Mouse (Mus musculus): ENCODE results near the gene Klhl42. TPM values are rescaled to one million over a fixed set of nuclear protein-coding genes. Genes with fewer than 3 reads are reported as not detected.

Gene Klhl42
- polyA plus RNA-seq, 1 experiment = not detected

DNA sequence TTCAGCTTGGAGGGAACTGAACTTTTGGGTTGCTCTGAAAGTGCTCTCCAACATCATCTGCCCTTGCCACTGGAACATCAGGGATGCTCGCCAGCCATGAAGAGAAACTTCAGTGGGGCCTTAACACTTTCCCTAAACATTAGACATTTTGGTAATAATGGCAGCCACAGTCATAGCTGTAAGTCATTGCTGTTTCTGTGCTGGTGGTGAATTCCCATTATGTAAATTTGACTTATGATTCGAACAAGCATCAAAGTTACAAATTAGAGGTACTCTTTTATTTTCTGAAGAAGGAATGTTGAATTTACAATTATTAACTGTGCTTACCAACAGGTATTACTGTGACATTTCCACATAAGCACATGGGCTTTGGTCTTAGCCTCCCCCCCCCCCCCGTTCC, 27.0 kb downstream of the Klhl42 start:
- peaks cover 8% of the 10 kb centered on the region for H3K4me1 ChIP-seq (ENCODE audit: control insufficient read depth, insufficient read depth, low read length)
- TF ChIP-seq CTCF (IDR thresholded peaks at IDR 0.05; ENCODE audit: insufficient read depth, low read depth, low read length) (no peak), POLR2A (IDR thresholded peaks at IDR 0.05; ENCODE audit: insufficient read depth, low read depth, low read length) (no peak)
- 96% methylated on average over 3 of the region's 3 CpGs for WGBS
- no peak overlapping the region for H3K27ac ChIP-seq (ENCODE audit: insufficient read depth, low read depth, low read length)
- H3K4me3 ChIP-seq (ENCODE audit: insufficient read depth, low read depth, low read length) = no peak overlapping the region

DNA sequence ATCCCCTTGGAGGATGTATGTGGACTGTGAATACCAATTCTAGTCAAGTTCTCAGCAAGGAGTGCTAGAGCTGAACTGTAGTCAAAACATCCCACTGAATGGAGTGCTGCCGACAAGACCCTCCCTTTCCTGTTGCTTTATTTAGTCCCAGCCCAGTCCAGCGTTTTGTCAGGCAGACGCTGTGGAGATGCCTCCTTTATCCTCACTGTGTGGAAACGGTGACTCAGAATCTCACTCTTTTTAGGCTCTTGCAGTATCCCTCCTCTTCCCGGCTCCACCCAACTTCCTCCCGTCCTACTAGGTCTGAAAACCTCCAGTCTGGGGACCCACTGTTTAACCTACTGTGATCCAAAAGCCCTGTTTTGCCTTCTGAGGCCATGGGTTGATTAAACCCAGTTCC, 30.1 kb downstream of the Klhl42 start:
- H3K27ac ChIP-seq (ENCODE audit: insufficient read depth, low read depth, low read length) = no peak overlapping the region
- no peak for TF ChIP-seq CTCF (IDR thresholded peaks at IDR 0.05; ENCODE audit: insufficient read depth, low read depth, low read length)
- TF ChIP-seq POLR2A (IDR thresholded peaks at IDR 0.05; ENCODE audit: insufficient read depth, low read depth, low read length) = no peak
- no peak overlapping the region for H3K4me3 ChIP-seq (ENCODE audit: insufficient read depth, low read depth, low read length)
- H3K4me1 ChIP-seq (ENCODE audit: control insufficient read depth, insufficient read depth, low read length) = peaks cover 8% of the 10 kb centered on the region
- 24% methylated on average over 6 of the region's 6 CpGs for WGBS

DNA sequence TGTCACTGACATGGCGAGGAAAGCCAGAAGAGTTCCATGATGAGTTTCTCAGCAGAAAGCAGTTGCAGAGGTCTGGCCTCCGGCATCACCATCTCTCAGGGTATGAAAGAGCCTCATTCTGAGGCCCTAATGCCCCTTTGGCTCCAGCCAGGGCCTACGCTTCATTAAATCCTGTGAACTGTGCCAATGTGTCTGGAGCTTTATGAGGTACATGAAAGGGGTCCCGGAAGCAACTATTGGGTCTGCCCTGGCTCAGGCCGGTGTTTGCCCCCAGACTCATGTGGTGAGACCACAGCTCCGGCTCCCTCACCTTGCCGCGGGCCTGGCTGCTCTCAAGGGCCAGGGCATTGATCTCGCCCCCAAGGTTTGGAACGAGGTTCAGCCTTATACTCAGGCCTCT, 36.1 kb downstream of the Klhl42 start:
- WGBS = 56% methylated on average over 10 of the region's 10 CpGs
- Histone ChIP-seq H3K4me3 (ENCODE audit: insufficient read depth, low read depth, low read length) (no peak overlapping the region), H3K4me1 (ENCODE audit: control insufficient read depth, insufficient read depth, low read length) (no peaks in the 10 kb centered on the region), H3K27ac (ENCODE audit: insufficient read depth, low read depth, low read length) (no peak overlapping the region)
- TF ChIP-seq POLR2A (IDR thresholded peaks at IDR 0.05; ENCODE audit: insufficient read depth, low read depth, low read length) = no peak
- no peak for TF ChIP-seq CTCF (IDR thresholded peaks at IDR 0.05; ENCODE audit: insufficient read depth, low read depth, low read length)

DNA sequence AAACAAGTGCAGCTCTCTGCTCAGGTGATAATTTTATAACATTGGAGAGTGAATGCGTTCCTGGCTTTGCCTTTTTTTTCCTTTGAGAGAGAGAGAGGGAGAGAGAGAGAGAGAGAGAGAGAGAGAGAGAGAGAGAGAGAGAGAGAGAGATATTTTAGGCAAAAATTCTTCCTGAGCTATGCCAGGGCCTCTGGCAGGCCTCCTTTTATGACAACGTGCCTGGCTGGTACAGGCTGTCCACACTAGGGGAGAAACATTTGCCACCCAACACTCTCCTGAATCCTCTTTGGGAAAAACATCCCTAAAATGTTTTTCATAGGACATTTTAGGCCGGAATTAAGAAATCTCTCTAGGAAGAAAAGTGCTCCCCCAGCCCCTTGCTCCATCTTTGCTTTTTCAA, 47.1 kb downstream of the Klhl42 start:
- Histone ChIP-seq H3K27ac (ENCODE audit: insufficient read depth, low read depth, low read length) (no peak overlapping the region), H3K4me3 (ENCODE audit: insufficient read depth, low read depth, low read length) (no peak overlapping the region), H3K4me1 (ENCODE audit: control insufficient read depth, insufficient read depth, low read length) (no peaks in the 10 kb centered on the region)
- WGBS = 86% methylated on average over 3 of the region's 3 CpGs
- TF ChIP-seq POLR2A (IDR thresholded peaks at IDR 0.05; ENCODE audit: insufficient read depth, low read depth, low read length) (no peak), CTCF (IDR thresholded peaks at IDR 0.05; ENCODE audit: insufficient read depth, low read depth, low read length) (no peak)

DNA sequence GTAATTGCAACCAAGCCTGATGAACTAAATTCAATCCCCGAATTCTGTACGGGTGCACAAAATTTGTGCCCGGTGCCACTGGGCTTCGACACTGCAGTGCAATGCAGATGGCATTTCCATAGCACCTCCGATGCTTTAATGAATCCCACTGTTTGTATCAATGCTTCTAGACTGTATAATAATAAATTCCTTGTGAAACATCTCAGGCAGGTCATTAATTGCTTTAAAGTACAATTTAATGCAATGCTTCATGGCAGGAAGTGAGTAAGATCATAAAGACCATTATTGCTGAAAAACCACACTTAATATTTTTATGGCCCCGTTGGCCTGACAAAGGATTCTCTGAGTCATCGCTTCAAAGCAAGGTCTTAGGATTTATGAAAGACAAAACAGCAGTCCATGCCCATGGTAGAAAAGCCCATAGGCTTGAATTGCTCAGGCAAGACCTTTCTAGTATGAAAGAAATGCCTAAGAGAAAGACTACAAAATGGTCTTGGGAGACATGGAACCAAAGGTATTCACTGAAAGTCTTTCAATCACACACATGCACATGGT, 49.5 kb downstream of the Klhl42 start:
- H3K4me3 ChIP-seq (ENCODE audit: insufficient read depth, low read depth, low read length) = no peak overlapping the region
- TF ChIP-seq POLR2A (IDR thresholded peaks at IDR 0.05; ENCODE audit: insufficient read depth, low read depth, low read length) (no peak), CTCF (IDR thresholded peaks at IDR 0.05; ENCODE audit: insufficient read depth, low read depth, low read length) (no peak)
- H3K4me1 ChIP-seq (ENCODE audit: control insufficient read depth, insufficient read depth, low read length) = no peaks in the 10 kb centered on the region
- H3K27ac ChIP-seq (ENCODE audit: insufficient read depth, low read depth, low read length) = no peak overlapping the region
- 94% methylated on average over 7 of the region's 7 CpGs for WGBS

DNA sequence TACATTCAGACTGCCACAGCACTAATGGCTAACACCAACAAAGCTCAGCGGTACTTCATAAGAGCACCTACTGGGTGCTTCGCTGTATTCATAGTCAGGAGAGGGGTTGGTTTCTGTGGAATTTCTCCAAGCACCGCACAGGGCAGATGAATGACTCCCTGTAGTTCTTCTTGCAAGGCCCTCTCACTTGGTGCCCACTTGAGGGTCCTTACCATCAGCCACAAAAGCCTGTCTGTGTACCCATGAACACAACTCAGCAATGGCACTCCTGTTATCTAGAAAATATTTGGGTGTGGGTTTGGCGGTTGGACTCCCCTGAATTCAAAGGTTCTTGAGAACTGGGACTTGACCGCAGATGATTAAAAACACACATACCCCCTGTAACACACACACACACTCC, 53.5 kb downstream of the Klhl42 start:
- Histone ChIP-seq H3K27ac (ENCODE audit: insufficient read depth, low read depth, low read length) (no peak overlapping the region), H3K4me3 (ENCODE audit: insufficient read depth, low read depth, low read length) (no peak overlapping the region), H3K4me1 (ENCODE audit: control insufficient read depth, insufficient read depth, low read length) (no peaks in the 10 kb centered on the region)
- 93% methylated on average over 5 of the region's 5 CpGs for WGBS
- TF ChIP-seq CTCF (IDR thresholded peaks at IDR 0.05; ENCODE audit: insufficient read depth, low read depth, low read length) = no peak

DNA sequence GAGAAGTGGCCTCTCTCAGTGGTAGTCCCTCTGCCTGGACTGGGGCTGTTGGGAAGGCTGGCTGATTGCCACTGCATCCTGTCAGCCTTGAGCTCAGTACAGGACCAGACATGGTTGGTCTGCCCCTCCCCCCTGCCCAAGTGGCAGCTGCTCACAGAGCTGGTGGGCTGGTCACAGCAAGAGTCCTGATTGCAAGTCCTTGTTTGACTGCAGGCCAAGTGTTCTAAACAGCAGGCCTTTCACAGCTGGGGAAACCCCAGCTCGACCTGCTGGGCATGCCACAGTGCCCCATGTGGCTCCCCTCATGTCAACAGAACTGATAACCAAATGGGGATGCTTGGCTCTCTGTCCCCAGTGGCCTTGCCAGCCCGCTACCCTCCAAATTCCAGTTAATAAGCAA, 54.1 kb downstream of the Klhl42 start:
- Histone ChIP-seq H3K27ac (ENCODE audit: insufficient read depth, low read depth, low read length) (no peak overlapping the region), H3K4me1 (ENCODE audit: control insufficient read depth, insufficient read depth, low read length) (no peaks in the 10 kb centered on the region), H3K4me3 (ENCODE audit: insufficient read depth, low read depth, low read length) (no peak overlapping the region)
- 34% methylated on average over 2 of the region's 2 CpGs for WGBS
- TF ChIP-seq CTCF (IDR thresholded peaks at IDR 0.05; ENCODE audit: insufficient read depth, low read depth, low read length) (no peak), POLR2A (IDR thresholded peaks at IDR 0.05; ENCODE audit: insufficient read depth, low read depth, low read length) (no peak)

DNA sequence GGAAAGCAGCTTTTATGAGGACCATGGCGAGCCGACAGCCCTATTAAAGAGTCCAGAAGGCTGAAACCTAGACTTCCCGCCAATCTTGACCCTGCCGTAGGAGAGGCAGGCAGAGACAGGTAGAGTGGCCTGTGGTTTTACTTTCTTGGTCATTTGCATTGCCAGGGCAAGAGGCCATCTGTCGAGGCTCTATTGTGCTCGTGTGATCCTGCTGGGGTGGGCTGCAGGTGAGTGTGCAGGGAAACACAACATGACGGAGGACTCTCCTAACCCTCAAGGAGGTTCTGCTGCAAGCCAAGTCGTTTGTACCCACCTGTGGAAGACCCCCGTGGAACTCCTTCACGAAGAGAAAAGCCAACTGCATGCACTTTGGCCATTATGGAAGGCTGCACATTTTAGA, 54.6 kb downstream of the Klhl42 start:
- WGBS = 52% methylated on average over 10 of the region's 10 CpGs
- Histone ChIP-seq H3K4me3 (ENCODE audit: insufficient read depth, low read depth, low read length) (no peak overlapping the region), H3K27ac (ENCODE audit: insufficient read depth, low read depth, low read length) (no peak overlapping the region), H3K4me1 (ENCODE audit: control insufficient read depth, insufficient read depth, low read length) (no peaks in the 10 kb centered on the region)
- TF ChIP-seq CTCF (IDR thresholded peaks at IDR 0.05; ENCODE audit: insufficient read depth, low read depth, low read length) = no peak
- TF ChIP-seq POLR2A (IDR thresholded peaks at IDR 0.05; ENCODE audit: insufficient read depth, low read depth, low read length) = no peak

DNA sequence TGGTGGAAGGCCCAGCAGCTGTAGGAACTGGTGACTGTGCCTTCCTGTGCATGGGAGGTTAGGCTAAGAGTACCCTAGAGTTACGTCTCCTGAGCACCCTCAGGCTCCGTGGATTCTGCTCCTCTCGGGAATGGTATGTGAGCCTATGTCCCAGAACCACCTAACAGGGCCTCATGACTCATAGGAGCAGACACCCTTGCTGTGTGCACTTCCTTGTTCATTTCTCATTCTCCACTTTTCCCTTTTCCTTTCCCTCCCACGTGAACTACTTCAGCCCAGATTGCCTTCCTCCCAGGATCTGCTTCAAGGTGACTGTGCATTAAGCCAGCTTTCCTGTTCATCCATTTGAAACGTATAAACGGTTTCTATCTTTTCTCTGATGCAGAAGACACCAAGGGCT, 59.9 kb downstream of the Klhl42 start:
- H3K27ac ChIP-seq (ENCODE audit: insufficient read depth, low read depth, low read length) = no peak overlapping the region
- TF ChIP-seq POLR2A (IDR thresholded peaks at IDR 0.05; ENCODE audit: insufficient read depth, low read depth, low read length) = no peak
- no peak for TF ChIP-seq CTCF (IDR thresholded peaks at IDR 0.05; ENCODE audit: insufficient read depth, low read depth, low read length)
- 77% methylated on average over 6 of the region's 6 CpGs for WGBS

DNA sequence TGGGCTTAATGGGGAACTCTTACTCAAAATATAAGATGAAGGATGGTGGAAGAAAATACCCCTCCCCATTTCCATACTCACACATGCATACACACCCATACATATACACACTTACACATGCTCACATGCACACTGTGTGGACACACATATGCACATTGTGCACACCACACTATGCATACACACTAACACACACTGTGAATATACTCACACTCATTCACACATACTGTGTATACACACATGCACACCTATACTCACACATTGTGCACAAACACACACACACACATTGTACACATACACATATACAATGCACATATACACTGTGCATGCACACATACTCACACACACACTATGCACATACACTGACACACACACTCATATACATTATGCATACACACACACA, 60.7 kb downstream of the Klhl42 start:
- H3K4me1 ChIP-seq (ENCODE audit: control insufficient read depth, insufficient read depth, low read length) = no peaks in the 10 kb centered on the region
- no peak overlapping the region for H3K4me3 ChIP-seq (ENCODE audit: insufficient read depth, low read depth, low read length)
- no peak overlapping the region for H3K27ac ChIP-seq (ENCODE audit: insufficient read depth, low read depth, low read length)
- TF ChIP-seq CTCF (IDR thresholded peaks at IDR 0.05; ENCODE audit: insufficient read depth, low read depth, low read length) (no peak), POLR2A (IDR thresholded peaks at IDR 0.05; ENCODE audit: insufficient read depth, low read depth, low read length) (no peak)

More for the DNA sequence above, 59.9 kb downstream of the Klhl42 start:
- no peaks in the 10 kb centered on the region for H3K4me1 ChIP-seq (ENCODE audit: control insufficient read depth, insufficient read depth, low read length)
- H3K4me3 ChIP-seq (ENCODE audit: insufficient read depth, low read depth, low read length) = no peak overlapping the region

All from olfactory bulb, adult 2 months (tissue).